ENCODE assay signal across 8 mouse cellular contexts in genomic region chr6:49096933-49097461, GRCm38 (mm10). TPM values are rescaled to one million over a fixed set of nuclear protein-coding genes. Genes with fewer than 3 reads are reported as not detected.
DNase-seq lines count a peak whose midpoint lies in the region; ATAC-seq and TF ChIP-seq lines count a peak whose summit lies in the region.
"Had no signal": no experiment of that assay in that cellular context is flagged by ENCODE, and none has a peak within 500 bp of the region (broad histone marks: within the 10 kb centered on the region; RNA-seq: fewer than 3 reads in every experiment).

No protein-coding gene starts in this region.

- H3K36me3 ChIP-seq in intestine, embryonic 15.5 days = peaks cover 15% of the 10 kb centered on the region
- peaks cover 8% of the 10 kb centered on the region; the same call in 1 of the 2 replicates for H3K36me3 ChIP-seq in neural tube, embryonic 14.5 days (ENCODE audit: control insufficient read depth, insufficient read depth, low read length)

- intact Hi-C loops in gastrocnemius, adult 2 months (cut with DNase I) = loop anchor here (2.0 to 5.0 kb wide), 2 partner anchors 22 to 60 kb away; no protein-coding TSS in a partner anchor
- intact Hi-C loops in left cerebral cortex, postnatal 10 days (cut with DNase I) = no loop called here

- WGBS in intestine, embryonic 15.5 days = 36% methylated on average over 13 of the region's 13 CpGs
- 54% methylated on average over 13 of the region's 13 CpGs for WGBS in neural tube, embryonic 14.5 days

- H3K4me2 ChIP-seq in intestine, embryonic 15.5 days (replicated peaks) = peak overlapping the region; percentile 23
- H3K4me2 ChIP-seq in neural tube, embryonic 14.5 days (ENCODE audit: low read depth, low read length) = no peak overlapping the region

- ATAC-seq in intestine, embryonic 15.5 days = peak; percentile 57
- ATAC-seq in neural tube, embryonic 14.5 days (ENCODE audit: low read depth) = no peak

- peak overlapping the region; percentile 64 for H3K4me3 ChIP-seq in gastrocnemius, adult 2 months
- no peak overlapping the region for H3K4me3 ChIP-seq in intestine, embryonic 15.5 days (replicated peaks)
- no peak overlapping the region for H3K4me3 ChIP-seq in neural tube, embryonic 14.5 days (ENCODE audit: low read depth, low read length)
- H3K4me3 ChIP-seq: erythroblast, embryonic 14.5 days had no signal

- no peak for TF ChIP-seq CTCF in gastrocnemius, adult 2 months (IDR thresholded peaks at IDR 0.05)

- peaks cover 14% of the 10 kb centered on the region; the same call in 1 of the 2 replicates for H3K4me1 ChIP-seq in intestine, embryonic 15.5 days (replicated peaks)
- H3K4me1 ChIP-seq in neural tube, embryonic 14.5 days (ENCODE audit: control insufficient read depth, insufficient read depth, low read length) = peaks cover 7% of the 10 kb centered on the region; the same call in 1 of the 2 replicates

- peak overlapping the region; percentile 92 for H3K27ac ChIP-seq in gastrocnemius, adult 2 months
- peak overlapping the region; percentile 13; the same call in 1 of the 2 replicates for H3K27ac ChIP-seq in intestine, embryonic 15.5 days
- H3K27ac ChIP-seq in neural tube, embryonic 14.5 days (ENCODE audit: low read depth, low read length) = peak overlapping the region; percentile 12; the same call in 1 of the 2 replicates

- no peaks in the 10 kb centered on the region for H3K27me3 ChIP-seq in intestine, embryonic 15.5 days (replicated peaks)
- no peaks in the 10 kb centered on the region for H3K27me3 ChIP-seq in neural tube, embryonic 14.5 days (ENCODE audit: control insufficient read depth, insufficient read depth, low read length)

- H3K9me3 ChIP-seq in intestine, embryonic 15.5 days = no peaks in the 10 kb centered on the region
- H3K9me3 ChIP-seq in neural tube, embryonic 14.5 days (ENCODE audit: control insufficient read depth, low read length) = no peaks in the 10 kb centered on the region

- H3K9ac ChIP-seq in intestine, embryonic 15.5 days = no peak overlapping the region
- H3K9ac ChIP-seq in neural tube, embryonic 14.5 days (replicated peaks; ENCODE audit: low read depth, low read length) = no peak overlapping the region

- DNase-seq in adrenal gland, adult (ENCODE audit: inconsistent age in 2 of 2, low spot score in 1 of 2) = peak; percentile 87 to 95
- peak; percentile 65 for DNase-seq in cerebellum, adult 11 months
- DNase-seq in gastrocnemius, adult 2 months = peak; percentile 90
- DNase-seq in left cerebral cortex, postnatal 10 days (ENCODE audit: extremely low spot score in 1 of 2, low spot score in 2 of 2) = peak; percentile 76 to 87
- DNase-seq in urinary bladder, postnatal 14 days (ENCODE audit: low spot score) = peak; percentile 89

RNA-seq across cellular contexts. Expression of gene Malsu1, which starts 23.4 kb away (rescaled TPM):
- total RNA-seq in gastrocnemius, adult 2 months (2021) = 10 to 100 TPM; 45.6 to 51.4 TPM
- 66.9 and 78.7 TPM in 2 replicates for polyA plus RNA-seq in intestine, embryonic 15.5 days (2015; fragmentation: Nextera tagmentation; extraction: Ambion mirVana)
- total RNA-seq in left cerebral cortex, postnatal 10 days (2021) = 10 to 100 TPM; 28.7 to 33.6 TPM
- 62.8 and 71.1 TPM in 2 replicates for polyA plus RNA-seq in neural tube, embryonic 14.5 days (2014; fragmentation: Nextera tagmentation; extraction: Ambion mirVana)

Comparison
In these comparisons a context has a peak if more than half of its experiments do, and no peak if none do; other contexts are left out.
1. H3K27ac ChIP-seq: peak in every context shown above with its lines; median percentile 92 in gastrocnemius, adult 2 months; 13 in intestine, embryonic 15.5 days; 12 in neural tube, embryonic 14.5 days.